Mouse (Mus musculus) embryo, embryonic 9.5 days (tissue): ENCODE data around the gene Vmn2r39.
"Not testable (repeated sequence)": the region's sequence is repeated elsewhere in the genome, so short reads cannot be mapped to it uniquely, and the experiment has no call there.

Source experiments
- DNase-seq: peaks from one replicate; pipeline ENCODE4 v3.0.0-alpha.2; 2017; ENCODE audit errors: extremely low spot score

Gene Vmn2r39

GRCm38 (mm10) chr7:9030698-9031097, at the start of gene Vmn2r39:
Gene Vmn2r39 (minus strand): TSS chr7:9030798.
- not testable (repeated sequence) for DNase-seq

- DNase-seq = not testable (repeated sequence)
These were observed 34.8 kb upstream of the Vmn2r39 start for GRCm38 (mm10) chr7:9065353-9065752.
